Mouse (Mus musculus) MEL-GATA-1-ER (cell line): ENCODE measurements at regions not wholly inside any gene's neighbourhood (a gene's known extent, or its start where the extent isn't known, plus 50 kb on each side); places are given as distances from the start of the nearest gene placed in this dataset.

ENCODE experiments used
- DNase-seq: peaks from one replicate; pipeline ENCODE4 v3.0.0-alpha.2; 2012; ENCODE audit warnings: low read depth; ENCODE audit errors: extremely low read depth

GRCm38 (mm10) chr16:53480664-53481063 lies 1026.8 kb upstream of the Alcam start:
- no peak for DNase-seq

DNA sequence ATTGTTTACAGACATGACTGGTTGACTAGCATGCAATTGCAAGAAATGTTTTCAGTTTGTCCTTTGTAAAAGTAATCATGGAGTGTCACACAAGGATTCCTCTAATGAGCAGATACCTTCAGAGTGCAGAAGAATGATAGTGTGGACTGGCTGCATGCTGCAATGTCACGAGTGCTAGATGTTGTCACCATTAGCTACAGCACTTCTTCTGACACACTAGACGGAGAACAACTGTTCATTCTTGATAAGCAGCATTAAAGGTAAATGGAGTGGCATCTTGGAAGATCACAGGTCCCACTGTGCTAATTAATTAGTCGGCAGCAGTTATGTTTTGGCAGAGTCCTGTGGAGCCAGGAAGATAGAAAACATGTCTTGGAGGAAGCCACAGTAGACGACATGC lies 985.6 kb upstream of the Alcam start:
- DNase-seq = no peak

- no peak for DNase-seq
Observed at GRCm38 (mm10) chr16:53418416-53418815, 964.5 kb upstream of the Alcam start.

DNA sequence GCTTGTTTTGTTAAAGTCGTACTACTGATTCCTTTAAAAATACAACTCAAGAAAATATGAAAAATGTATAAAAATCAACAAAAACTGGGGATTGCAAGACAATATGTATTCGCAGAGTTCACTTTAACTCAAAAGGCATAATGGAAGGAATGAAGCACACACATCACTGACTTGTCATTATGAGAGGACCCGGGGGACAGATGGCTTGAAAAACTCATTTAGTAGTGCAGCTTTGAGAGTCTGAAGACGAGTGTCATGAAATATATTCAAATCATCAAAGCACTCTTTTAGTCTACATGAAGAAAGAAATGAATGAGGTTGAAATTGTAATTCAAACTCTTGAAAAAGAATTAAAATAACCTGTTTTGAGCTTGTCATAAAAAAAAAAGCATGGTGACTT lies 931.3 kb upstream of the Alcam start:
- no peak for DNase-seq

GRCm38 (mm10) chr16:53342153-53342552 lies 888.3 kb upstream of the Alcam start:
- DNase-seq = no peak

GRCm38 (mm10) chr16:53326353-53326752 lies 872.5 kb upstream of the Alcam start:
- no peak for DNase-seq

GRCm38 (mm10) chr16:53292081-53292480 lies 838.2 kb upstream of the Alcam start:
- no peak for DNase-seq

DNA sequence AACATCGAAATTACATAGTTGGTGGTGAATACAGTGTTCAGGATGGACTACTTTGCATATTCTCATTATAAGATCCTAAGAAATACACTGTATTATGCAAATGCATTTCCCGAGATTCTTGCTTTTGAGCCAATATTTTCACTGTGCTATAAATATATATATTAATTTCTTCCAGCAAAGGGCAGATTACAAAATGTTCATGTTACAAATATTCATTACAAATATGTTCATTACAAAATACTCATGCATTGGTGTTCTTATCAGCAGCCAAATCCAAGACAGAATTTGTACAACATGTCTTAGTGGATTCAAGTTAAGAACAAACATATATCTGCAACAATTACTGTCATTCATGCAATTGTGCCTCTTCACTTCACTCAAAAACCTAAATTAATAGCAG lies 828.1 kb upstream of the Alcam start:
- DNase-seq = no peak

GRCm38 (mm10) chr16:53266116-53266515 lies 812.2 kb upstream of the Alcam start:
- peak; percentile 47 for DNase-seq

DNA sequence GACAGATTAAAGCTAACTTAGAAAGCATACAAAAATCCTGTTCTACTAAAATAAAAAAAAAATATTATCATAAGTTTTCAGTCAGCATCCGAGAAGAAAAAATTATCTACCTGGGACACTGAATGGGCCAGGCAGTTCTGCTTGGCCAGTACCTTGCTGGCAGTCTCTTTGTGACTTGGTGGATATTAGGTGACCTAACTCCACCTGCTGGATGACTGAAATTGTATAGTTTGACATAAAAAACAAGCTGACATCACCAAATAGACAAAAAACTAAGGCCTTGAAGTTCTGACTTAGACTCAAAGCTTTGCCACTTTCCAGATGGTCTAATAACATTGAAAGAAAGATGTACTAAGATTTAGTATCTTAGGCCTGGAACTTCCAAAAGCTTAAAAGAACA lies 791.5 kb upstream of the Alcam start:
- no peak for DNase-seq

- DNase-seq = no peak
Observed at GRCm38 (mm10) chr16:53242126-53242537, 788.3 kb upstream of the Alcam start.

GRCm38 (mm10) chr16:53218886-53219285 lies 765.0 kb upstream of the Alcam start:
- DNase-seq = no peak

DNA sequence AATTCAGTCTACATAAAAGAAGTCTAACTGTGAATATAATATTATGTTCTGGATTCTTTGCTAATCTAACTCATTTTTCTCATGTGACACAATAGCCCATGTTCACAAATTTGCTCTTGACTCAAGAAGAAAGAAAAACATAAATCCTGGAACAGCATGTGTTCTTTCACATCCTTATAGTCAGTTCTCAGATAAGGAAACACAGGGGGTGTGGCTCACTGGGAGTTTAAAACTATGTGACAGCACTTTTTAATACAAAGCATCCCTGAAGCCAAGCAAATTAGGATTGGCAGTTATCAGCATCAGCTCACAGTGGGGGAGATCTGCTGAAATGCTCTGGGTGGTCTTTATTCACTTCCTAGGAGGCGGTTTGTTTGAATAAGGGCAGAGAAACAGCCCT lies 747.6 kb upstream of the Alcam start:
- no peak for DNase-seq

DNA sequence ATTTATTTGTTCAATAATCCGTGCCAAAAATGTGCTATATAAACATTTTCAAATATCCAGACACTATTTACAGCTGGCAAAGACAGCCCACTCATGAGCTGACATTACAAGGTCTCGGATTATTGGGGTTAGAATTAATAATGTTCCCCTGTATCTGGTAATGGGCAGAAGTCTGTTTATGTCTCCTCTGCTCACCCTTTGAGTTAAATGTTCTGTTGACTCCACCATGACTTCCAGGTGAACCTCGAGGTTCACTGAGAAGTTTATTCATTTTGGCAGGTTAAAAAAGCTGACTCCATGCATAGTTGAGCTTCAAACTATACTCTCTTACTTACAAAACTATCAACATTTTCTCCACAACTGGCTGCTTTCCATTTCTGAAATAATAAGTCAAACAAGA lies 732.6 kb upstream of the Alcam start:
- DNase-seq = no peak

GRCm38 (mm10) chr16:53156352-53156751 lies 702.5 kb upstream of the Alcam start:
- DNase-seq = no peak

GRCm38 (mm10) chr16:53130677-53131076 lies 676.8 kb upstream of the Alcam start:
- DNase-seq = no peak

DNA sequence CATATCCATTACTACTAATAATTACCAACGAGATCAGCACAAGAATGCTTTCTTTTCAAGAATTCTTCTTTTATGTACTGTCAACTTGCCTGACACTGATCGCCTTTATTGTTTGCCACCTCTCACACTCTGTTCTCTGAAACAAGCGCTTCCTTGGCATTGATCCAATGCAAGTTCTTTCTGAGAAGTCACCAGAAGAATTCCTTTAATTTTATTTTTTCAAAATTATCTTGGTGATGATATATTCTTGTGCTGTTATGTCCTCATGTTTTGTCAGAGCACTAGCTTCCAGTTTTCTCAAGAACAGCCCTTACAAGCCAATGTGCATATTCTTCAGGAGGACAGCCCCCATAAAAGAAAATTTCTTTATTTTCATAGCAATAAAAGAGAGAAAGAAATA lies 654.9 kb upstream of the Alcam start:
- DNase-seq = no peak

GRCm38 (mm10) chr16:53095396-53095929 lies 641.6 kb upstream of the Alcam start:
- DNase-seq = no peak

DNA sequence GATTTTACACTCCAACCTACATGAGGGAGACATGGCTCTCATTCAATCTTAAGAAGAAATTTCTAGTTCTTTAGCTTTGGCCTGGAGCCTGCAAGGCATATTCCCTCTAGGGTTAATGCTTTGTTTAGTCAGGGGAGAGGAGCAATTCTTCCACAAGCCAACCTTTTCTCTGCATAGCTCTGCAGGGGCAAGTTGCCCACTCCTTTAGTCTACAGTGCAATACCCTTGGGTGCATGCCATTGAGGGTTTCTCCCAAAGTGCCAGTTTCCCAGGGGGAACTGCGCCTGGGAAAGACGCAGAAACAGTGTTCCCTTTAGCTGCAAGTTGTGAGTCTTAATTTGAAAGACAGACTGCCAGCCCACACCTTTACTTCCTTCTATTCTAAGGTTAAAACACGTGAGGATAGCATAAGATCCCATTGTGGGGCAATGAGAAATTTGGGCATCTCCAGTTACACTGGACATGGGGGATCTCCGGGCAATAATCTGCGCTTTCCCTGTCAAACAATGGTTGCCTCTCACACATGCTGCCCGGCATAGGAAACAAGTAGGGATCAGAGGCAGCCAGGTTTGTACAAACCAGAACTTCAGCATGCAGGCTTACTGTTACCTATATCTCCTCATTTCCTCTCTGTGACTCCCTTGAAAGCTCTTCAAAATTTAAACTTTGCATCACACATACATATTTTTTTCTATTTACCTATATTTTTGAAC lies 620.1 kb upstream of the Alcam start:
- no peak for DNase-seq

GRCm38 (mm10) chr16:53071887-53072682 lies 618.2 kb upstream of the Alcam start:
- DNase-seq = no peak

DNA sequence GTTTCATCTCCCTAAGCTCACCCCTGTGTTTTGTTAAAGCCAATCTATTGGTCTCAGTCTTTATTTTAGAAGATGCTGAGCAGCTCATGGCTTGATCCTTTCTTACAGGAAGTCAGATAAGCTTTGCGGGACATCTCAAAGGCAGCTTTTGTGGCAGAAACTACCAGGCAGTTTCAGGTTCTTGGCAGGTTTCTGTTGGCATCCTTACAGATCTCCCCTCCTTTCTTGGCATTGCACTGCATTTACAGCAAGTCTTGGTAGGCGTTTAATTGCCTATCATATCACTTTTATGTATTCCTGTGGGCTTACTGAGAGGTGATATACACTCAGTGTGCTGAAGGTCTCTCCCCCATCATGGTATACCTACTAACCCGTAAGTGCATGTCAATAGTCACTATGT lies 610.3 kb upstream of the Alcam start:
- no peak for DNase-seq

- no peak for DNase-seq
Observed at GRCm38 (mm10) chr16:53063061-53063460, 609.2 kb upstream of the Alcam start.

DNA sequence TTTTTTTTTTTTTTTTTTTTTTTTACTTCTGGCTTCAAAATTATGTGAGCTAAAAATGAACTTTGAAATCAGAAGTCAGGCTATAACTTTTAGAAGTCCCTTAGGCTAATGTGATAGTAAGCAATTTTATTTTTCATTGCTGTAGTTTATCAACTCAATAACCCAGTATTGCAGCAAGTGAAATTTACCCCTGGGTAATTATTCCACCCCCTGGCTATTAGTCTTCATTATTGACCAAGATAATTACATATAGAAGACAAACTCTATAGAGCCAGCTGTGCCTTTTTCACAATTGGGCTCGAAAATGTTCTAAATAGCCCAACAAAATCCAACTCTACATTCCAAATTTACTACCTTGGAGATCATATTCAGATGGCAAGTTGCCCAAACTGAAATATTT lies 572.2 kb upstream of the Alcam start:
- no peak for DNase-seq
